Mouse (Mus musculus) heart, embryonic 12.5 days (tissue): ENCODE data around the gene Prrg3. TPM values are rescaled to one million over a fixed set of nuclear protein-coding genes. Genes with fewer than 3 reads are reported as not detected.
"Not testable (repeated sequence)": the region's sequence is repeated elsewhere in the genome, so short reads cannot be mapped to it uniquely, and the experiment has no call there.

Source experiments
- ATAC-seq: fragments of 200-750 bp; cut with Nextera tagmentation; 2 replicates; pipeline ENCODE4 v1.8.0; 2017; ENCODE audit warnings: moderate TSS enrichment, moderate library complexity; ENCODE audit not compliant: insufficient number of reproducible peaks, low FRiP score
- H3K27ac ChIP-seq: fragments of 300-500 bp; sonication (generic); 2 replicates; pipeline ENCODE4 v1.5.1; 2016; ENCODE audit warnings: mild to moderate bottlenecking, moderate library complexity; ENCODE audit not compliant: poor library complexity, severe bottlenecking
- H3K27me3 ChIP-seq: fragments of 300-500 bp; sonication (generic); replicated peaks from 2 replicates; pipeline ENCODE4 v1.6.1; 2016; ENCODE audit warnings: mild to moderate bottlenecking, moderate library complexity
- H3K36me3 ChIP-seq: fragments of 300-500 bp; sonication (generic); 2 replicates; pipeline ENCODE4 v1.6.1; 2016; ENCODE audit warnings: mild to moderate bottlenecking, moderate library complexity
- H3K4me1 ChIP-seq: fragments of 300-500 bp; sonication (generic); replicated peaks from 2 replicates; pipeline ENCODE4 v1.6.1; 2016; ENCODE audit warnings: mild to moderate bottlenecking
- H3K4me2 ChIP-seq: fragments of 300-500 bp; sonication (generic); 2 replicates; pipeline ENCODE4 v1.6.1; 2016; ENCODE audit warnings: mild to moderate bottlenecking, moderate library complexity
- H3K4me3 ChIP-seq: fragments of 300-500 bp; sonication (generic); 2 replicates; pipeline ENCODE4 v1.5.1; 2016; ENCODE audit warnings: mild to moderate bottlenecking
- H3K9ac ChIP-seq: fragments of 300-500 bp; sonication (generic); 2 replicates; pipeline ENCODE4 v1.6.1; 2016; ENCODE audit warnings: mild to moderate bottlenecking, moderate library complexity
- H3K9me3 ChIP-seq: fragments of 300-500 bp; sonication (generic); replicated peaks from 2 replicates; pipeline ENCODE4 v1.6.1; 2016; ENCODE audit warnings: mild to moderate bottlenecking, moderate library complexity
- WGBS: fragments of 180-500 bp; shearing (Covaris S2); methylation state at CpG from one replicate; pipeline ENCODE4 v1.1.7; 2016; 5-methylcytosine and 5-hydroxymethylcytosine counted together
- polyA plus RNA-seq: library from polyadenylated mRNA; unstranded; fragments of >200 nt; fragmentation: Nextera tagmentation; extraction: Ambion mirVana; gene quantifications from 2 replicates; pipeline ENCODE4 v1.2.1, GENCODE M21; 2016

The Prrg3 gene
- 6.0 and 6.3 TPM in 2 replicates for polyA plus RNA-seq

DNA sequence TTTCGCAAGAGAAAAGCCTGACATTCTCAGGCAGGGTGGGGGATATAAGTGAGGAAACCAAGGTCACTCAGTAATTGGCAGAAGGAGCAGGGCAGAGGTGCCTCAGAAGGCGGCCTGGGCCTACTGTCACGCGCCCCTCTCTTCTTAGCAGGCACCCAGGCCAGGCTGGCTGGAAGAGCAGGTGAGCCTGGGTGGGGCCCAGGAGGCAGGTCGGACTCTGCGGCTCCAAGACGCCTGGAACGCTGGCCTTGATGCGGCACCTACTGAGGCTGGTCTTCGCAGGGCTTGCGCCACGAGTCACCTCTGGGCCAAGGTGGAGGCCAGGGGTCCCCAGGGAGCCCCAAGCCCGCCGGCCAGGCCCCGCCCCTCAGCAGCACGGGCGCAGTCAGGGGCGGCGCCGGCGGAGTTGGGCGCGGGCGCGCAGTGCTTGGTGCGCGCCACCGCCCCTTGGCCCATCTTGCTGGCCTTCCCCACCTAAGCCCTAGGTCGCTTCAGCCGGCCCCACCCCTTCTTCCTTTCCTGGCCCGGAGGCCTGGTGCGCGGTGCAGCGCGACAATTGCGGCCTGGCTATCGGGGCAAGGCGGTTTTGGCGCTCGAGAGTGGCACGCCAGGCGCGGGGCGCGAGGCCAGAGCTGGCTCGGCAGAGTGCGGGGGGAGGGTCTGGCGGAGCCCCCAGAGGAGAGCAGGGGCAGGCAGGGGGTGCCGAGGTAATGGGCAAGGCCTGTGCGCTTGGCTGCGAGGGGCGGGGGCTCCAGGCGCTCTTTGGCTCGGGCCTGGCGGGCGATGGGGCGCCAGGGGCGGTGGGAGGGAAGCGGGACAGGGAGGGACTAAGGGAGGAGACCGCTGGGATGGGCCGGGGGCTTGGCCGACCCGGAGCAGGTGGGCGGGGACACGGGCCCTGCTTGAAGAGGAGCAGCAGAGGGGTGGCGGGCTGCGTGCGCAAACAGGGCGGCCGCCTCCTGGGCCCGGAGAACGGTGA, at the start of gene Prrg3:
Gene Prrg3, plus strand, starts transcription at position 552 of the 979 bp plus-strand sequence.
- peak within 1 kb of the TSS; percentile 79 for H3K4me2 ChIP-seq
- H3K27ac ChIP-seq, result no peak within 1 kb of the TSS
- H3K4me3 ChIP-seq, result peak within 1 kb of the TSS; percentile 56
- H3K27me3 ChIP-seq, result peaks cover 34% of the 10 kb centered on the region
- no peaks in the 10 kb centered on the region for H3K36me3 ChIP-seq
- H3K4me1 ChIP-seq, result no peaks in the 10 kb centered on the region
- WGBS, result 21% methylated on average over 55 of the region's 72 CpGs
- H3K9ac ChIP-seq, result peak within 1 kb of the TSS; percentile 58
- no peaks in the 10 kb centered on the region for H3K9me3 ChIP-seq
- ATAC-seq, result peak; percentile 88

DNA sequence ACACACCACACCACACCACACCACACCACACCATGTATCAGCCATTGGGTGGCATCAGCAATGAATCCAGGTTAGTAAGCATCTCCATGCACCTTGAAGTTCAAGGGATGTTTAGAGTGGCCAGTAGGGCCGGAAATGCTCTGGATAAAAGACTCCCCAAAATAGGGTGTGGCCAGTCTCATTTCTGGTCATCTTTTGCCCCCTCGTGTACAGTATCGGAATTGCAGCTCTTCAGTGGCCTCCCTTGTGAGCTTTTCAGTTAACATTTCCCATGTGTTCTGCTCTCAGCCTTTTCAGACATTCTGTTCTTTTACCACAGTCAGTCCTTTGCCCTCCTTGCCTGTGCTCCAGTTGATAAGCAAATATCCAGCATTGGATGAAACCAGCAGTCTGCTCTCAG, 15.8 kb upstream of the Prrg3 start:
- Histone ChIP-seq H3K4me1 (no peaks in the 10 kb centered on the region), H3K27me3 (0 out of 2 replicates have a peak, but pooled peaks cover 3% of the 10 kb centered on the region), H3K36me3 (no peaks in the 10 kb centered on the region), H3K4me3 (no peak overlapping the region), H3K27ac (no peak overlapping the region), H3K9me3 (no peaks in the 10 kb centered on the region), H3K4me2 (no peak overlapping the region), H3K9ac (no peak overlapping the region)
- WGBS, result 13% methylated on average over 3 of the region's 3 CpGs
- no peak for ATAC-seq

DNA sequence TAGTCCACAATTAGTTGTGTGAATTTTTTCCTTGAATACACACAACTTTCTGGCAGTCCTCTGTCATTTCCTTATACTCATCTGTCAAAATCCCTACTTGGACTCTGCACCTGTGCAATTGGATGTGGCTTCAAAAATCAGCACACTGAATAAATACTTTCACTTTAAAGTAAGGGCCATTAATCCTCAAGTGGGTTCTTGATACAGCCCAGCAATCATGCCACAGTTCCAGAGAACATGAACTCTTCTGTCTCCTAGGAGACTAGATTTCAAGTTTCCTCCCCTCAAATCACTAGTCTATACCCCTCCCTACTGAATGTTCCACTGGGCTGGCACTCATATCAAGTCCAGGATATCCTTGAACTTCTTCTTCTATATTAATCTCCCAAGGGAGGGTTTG, 4.1 kb upstream of the Prrg3 start:
- Histone ChIP-seq H3K4me2 (no peak overlapping the region), H3K4me3 (no peak overlapping the region), H3K4me1 (no peaks in the 10 kb centered on the region), H3K27me3 (peaks cover 36% of the 10 kb centered on the region), H3K9me3 (no peaks in the 10 kb centered on the region), H3K36me3 (no peaks in the 10 kb centered on the region), H3K27ac (no peak overlapping the region), H3K9ac (no peak overlapping the region)
- ATAC-seq, result no peak

DNA sequence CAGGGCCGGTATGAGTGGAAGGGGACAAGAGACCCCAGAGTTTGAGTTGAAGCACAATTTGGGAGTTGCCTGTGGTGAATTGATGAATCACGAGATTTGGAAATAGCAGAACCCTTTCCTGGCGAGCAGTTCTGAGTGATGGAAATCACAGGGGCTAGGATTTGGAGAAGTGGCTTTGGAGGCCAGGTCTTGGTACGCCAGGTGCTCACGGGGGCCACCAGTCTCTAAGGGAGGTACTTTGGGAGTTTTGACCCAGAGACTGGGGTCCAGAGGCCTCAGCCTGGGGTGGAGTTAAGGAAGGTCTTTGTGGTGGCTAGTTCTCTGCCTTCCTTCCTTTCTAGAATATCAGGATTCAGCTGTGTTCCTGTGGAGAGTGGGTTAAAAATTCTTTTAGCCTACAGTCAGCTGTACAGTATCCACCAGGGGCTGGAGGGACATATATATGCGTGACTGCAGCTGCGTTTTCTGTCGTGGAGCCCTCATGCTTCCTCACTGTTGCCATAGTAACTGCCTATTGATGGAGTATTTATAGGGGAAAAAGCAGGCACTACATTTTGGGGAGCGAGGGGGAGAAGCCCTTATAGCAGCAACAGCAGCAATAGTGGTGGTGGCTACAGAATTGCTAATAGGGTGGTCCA, 970 bp downstream of the Prrg3 start:
- Histone ChIP-seq H3K36me3 (no peaks in the 10 kb centered on the region), H3K27me3 (peaks cover 34% of the 10 kb centered on the region), H3K9ac (peak overlapping the region; percentile 58; the same call in 1 of the 2 replicates), H3K4me2 (peak overlapping the region; percentile 79), H3K4me3 (peak overlapping the region; percentile 56), H3K9me3 (no peaks in the 10 kb centered on the region), H3K27ac (no peak overlapping the region), H3K4me1 (no peaks in the 10 kb centered on the region)
- 42% methylated on average over 9 of the region's 9 CpGs for WGBS
- no peak for ATAC-seq

DNA sequence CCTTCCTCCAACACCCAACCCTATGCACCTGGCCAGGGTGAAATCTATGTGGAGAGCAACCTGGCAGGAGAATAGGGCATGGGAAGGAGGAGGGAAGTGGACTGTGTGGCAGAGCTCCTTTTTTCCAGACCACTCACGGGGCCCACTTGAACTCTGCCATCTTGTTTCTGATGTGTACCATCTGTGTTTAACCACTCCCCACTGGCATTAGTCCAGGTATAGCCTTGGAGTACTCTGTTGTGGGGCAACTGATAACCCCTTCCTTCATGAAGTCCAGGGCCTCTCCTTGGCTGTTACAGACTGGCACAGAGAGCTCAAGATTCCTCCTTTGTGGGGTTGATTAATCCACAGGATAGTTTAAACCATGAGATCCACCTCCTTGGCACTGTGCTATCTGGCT, 5.8 kb downstream of the Prrg3 start:
- Histone ChIP-seq H3K9me3 (no peaks in the 10 kb centered on the region), H3K27ac (no peak overlapping the region), H3K4me3 (no peak overlapping the region), H3K36me3 (no peaks in the 10 kb centered on the region), H3K27me3 (peaks cover 11% of the 10 kb centered on the region; the same call in 1 of the 2 replicates), H3K4me2 (no peak overlapping the region), H3K4me1 (no peaks in the 10 kb centered on the region), H3K9ac (no peak overlapping the region)
- no peak for ATAC-seq
- 73% methylated on average over 1 of the region's 1 CpGs for WGBS

DNA sequence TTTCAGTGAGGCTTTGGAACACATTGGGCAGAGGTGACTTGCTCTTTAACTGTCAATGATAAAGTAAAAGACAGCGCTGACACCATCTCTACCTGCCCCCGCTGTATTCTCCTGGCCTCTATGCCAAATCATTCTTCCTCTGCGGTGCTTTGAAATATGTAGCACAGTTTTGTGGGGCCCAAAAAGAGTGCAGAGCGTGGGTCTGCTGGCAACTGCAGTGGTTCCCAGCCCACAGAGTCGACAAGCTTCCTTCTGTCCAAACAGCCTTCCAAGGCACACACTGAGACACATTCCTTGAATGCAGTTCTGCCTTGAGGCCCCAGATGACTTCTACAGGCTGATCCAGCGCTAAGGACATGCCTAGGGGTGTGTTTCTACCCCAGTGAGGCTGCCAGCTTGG, 6.4 kb downstream of the Prrg3 start:
- Histone ChIP-seq H3K4me1 (no peaks in the 10 kb centered on the region), H3K4me2 (no peak overlapping the region), H3K4me3 (no peak overlapping the region), H3K27me3 (peaks cover 6% of the 10 kb centered on the region; the same call in 1 of the 2 replicates), H3K9ac (no peak overlapping the region), H3K9me3 (no peaks in the 10 kb centered on the region), H3K36me3 (no peaks in the 10 kb centered on the region), H3K27ac (no peak overlapping the region)
- 62% methylated on average over 6 of the region's 6 CpGs for WGBS
- ATAC-seq, result no peak

DNA sequence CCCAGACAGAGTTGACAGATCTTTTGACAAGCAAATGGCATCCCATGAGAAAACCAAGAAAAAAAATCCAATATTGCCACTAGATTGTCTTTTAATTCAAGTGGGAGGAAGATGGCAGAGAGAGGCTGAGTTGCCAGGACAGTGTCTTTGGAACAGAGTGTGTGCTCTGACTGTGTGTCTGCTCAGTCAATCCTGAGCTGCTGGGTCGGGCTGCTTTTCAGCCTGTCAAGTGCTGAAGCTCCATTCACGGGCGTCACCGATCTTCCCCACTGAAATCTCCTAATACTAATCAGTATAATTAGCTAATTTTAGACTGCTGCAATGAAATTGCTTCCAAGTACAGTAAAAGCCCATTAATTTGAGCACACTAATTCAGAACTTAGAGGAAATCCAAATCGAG, 8.9 kb downstream of the Prrg3 start:
- 53% methylated on average over 5 of the region's 5 CpGs for WGBS
- H3K4me3 ChIP-seq, result no peak overlapping the region
- no peak overlapping the region for H3K9ac ChIP-seq
- H3K9me3 ChIP-seq, result no peaks in the 10 kb centered on the region
- ATAC-seq, result no peak
- H3K27ac ChIP-seq, result no peak overlapping the region
- H3K27me3 ChIP-seq, result peaks cover 6% of the 10 kb centered on the region; the same call in 1 of the 2 replicates
- no peaks in the 10 kb centered on the region for H3K36me3 ChIP-seq
- H3K4me1 ChIP-seq, result no peaks in the 10 kb centered on the region
- no peak overlapping the region for H3K4me2 ChIP-seq

DNA sequence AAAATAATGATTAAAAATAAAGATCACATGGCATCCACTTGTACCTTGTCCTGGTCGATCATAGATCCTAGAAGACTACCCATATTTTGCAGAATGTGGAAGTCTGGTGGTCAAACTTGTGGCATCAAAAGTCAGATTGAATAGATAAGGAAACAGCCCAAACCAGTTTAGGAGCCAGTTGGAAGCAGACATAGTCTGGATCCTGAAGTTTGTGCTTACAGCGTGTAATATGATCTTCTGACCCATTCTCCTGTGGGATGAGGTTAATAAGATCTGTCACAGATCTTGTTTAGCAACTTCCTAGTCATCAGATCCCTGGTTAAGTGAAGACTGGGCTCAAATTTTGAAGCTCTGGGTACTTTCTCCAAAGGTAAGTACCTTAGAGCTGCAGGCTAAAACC, 10.3 kb downstream of the Prrg3 start, which contains the start of gene Fate1:
Gene Fate1, plus strand, starts transcription at position 301 of the 400 bp plus-strand sequence.
- Histone ChIP-seq H3K36me3 (no peaks in the 10 kb centered on the region), H3K27me3 (peaks cover 6% of the 10 kb centered on the region; the same call in 1 of the 2 replicates), H3K9me3 (no peaks in the 10 kb centered on the region), H3K4me1 (no peaks in the 10 kb centered on the region), H3K27ac (no peak within 1 kb of the TSS), H3K4me3 (no peak within 1 kb of the TSS), H3K9ac (no peak within 1 kb of the TSS), H3K4me2 (no peak within 1 kb of the TSS)
- no peak for ATAC-seq
- 68% methylated on average over 2 of the region's 2 CpGs for WGBS

DNA sequence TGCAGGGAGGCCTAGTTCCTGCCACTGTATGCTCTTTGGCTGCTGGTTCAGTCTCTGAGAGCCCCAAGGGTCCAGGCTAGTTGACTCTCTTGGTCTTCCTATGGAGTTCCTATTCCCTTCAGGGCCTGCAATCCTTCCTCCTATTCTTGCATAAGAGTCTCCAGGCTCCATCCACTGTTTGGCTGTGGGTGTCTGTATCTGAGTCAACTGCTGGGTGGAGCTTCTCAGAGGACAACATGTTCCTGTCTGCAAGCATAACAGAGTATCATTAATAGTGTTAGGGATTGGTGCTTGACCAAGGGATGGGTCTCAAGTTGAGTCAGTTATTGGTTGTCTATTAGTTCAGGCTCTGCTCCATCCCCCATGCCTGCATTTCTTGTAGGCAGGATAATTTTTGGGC, 15.3 kb downstream of the Prrg3 start:
- H3K4me3 ChIP-seq, H3K4me1 ChIP-seq, H3K9me3 ChIP-seq, H3K27me3 ChIP-seq, H3K27ac ChIP-seq, ATAC-seq, H3K4me2 ChIP-seq, H3K36me3 ChIP-seq, H3K9ac ChIP-seq: not testable (repeated sequence)

DNA sequence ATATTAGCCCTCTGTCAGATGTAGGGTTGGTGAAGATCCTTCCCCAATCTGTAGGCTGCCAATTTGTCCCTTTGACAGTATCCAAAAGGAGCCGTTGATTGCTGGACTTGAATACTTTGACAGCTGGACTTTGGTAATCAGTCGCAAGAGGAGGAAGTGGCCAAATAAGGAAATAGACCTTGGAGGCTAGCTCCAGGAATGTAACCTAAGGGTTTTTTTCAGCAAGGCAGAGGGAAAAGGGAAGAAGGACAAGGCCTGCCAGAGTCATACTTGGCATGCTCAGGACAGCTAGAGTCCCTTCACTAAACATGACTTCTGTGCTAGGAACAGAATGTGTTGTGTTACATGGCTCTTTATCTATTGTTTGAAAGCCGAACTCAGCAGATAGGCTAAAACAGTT, 18.0 kb downstream of the Prrg3 start:
- WGBS, result 41% methylated on average over 3 of the region's 3 CpGs
- no peak for ATAC-seq
- Histone ChIP-seq H3K4me3 (no peak overlapping the region), H3K4me2 (no peak overlapping the region), H3K27me3 (no peaks in the 10 kb centered on the region), H3K4me1 (no peaks in the 10 kb centered on the region), H3K9ac (no peak overlapping the region), H3K9me3 (no peaks in the 10 kb centered on the region), H3K27ac (no peak overlapping the region), H3K36me3 (no peaks in the 10 kb centered on the region)

DNA sequence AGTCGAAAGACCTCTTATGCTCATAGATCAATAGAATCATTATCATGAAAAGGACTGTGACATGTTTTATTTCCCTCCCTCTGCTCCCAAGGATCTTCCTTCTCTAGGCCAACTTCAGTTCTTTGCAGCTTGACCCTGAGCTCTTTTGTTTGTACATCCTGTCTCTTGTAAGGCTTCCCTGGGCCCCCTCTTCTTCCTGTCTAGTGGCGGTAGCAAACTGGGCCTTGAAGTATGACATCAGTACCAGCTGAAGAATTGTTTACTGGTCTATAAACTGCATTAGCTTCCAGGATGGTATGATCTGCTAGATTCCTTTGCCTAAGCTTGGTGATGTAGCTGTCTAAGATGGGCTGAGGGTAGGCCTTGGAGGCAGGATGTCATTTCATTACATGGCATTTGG, 18.9 kb downstream of the Prrg3 start:
- Histone ChIP-seq H3K4me3 (no peak overlapping the region), H3K9me3 (no peaks in the 10 kb centered on the region), H3K27ac (no peak overlapping the region), H3K4me2 (no peak overlapping the region), H3K4me1 (no peaks in the 10 kb centered on the region), H3K9ac (no peak overlapping the region), H3K27me3 (no peaks in the 10 kb centered on the region), H3K36me3 (no peaks in the 10 kb centered on the region)
- 70% methylated on average over 2 of the region's 2 CpGs for WGBS
- ATAC-seq, result no peak
